Mouse (Mus musculus) granulocyte monocyte progenitor cell, adult 5-6 weeks (primary cell): ENCODE measurements around the gene Srsf1. TPM values are rescaled to one million over a fixed set of nuclear protein-coding genes. Genes with fewer than 3 reads are reported as not detected.

Experiments
- ATAC-seq: replicated peaks from 2 replicates; pipeline ENCODE4 v1.8.0; 2016; ENCODE audit warnings: mild to moderate bottlenecking, moderate TSS enrichment, inconsistent platforms; ENCODE audit not compliant: poor library complexity, severe bottlenecking
- total RNA-seq, 2 experiments: library from RNA; stranded (forward) in 1 of 2; stranded (reverse) in 1 of 2; fragments of 200-712, 200-1000 nt in 1 of 2; fragments of >200 nt in 1 of 2; fragmentation: Nextera tagmentation in 1 of 2; gene quantifications; 2 replicates each; pipeline ENCODE4 v1.2.3; 2014 to 2017

Srsf1 gene
- total RNA-seq (2014; fragmentation: Nextera tagmentation) (195 and 201 TPM in 2 replicates), total RNA-seq (2017) (500 and 715 TPM in 2 replicates)

DNA sequence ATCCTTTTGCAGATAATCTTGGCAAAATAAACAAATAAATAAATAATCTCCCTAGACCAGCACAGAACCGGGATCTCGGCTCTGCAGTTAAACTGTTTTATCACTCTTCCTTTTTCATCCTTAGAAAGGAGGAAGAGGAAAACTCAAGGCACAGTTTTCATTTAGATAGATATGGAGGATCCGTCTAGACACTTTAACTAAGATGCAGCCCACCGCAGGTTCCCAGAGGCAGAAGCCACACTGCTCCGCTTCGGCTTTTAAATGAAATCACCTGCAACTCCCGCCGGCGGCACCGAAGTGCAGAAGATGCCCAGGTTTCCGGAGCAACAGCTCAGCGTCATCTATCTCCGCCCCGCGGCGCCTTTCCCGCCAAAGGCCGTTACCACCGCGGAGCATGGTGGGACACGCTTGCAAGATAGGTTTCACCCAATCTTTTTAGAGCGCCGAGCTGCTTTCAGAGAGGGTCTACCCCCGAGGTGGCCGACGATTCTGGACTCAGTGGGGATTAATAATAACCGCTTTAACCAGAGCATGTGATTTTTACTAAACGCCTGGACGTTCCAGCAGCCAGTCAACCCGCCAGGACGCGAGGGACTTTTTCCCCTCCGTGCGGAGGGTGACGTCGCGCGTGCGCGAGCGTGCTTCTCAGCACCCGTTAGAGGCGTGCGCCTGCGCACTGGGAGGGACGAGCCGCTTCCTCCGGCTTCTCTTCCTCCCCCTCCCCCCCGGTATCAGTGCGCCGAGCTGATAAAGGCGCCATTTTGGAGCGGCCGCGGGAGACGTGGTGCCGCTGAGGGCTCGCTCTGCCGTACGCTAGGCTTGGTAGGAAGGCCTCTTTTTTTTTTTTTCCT, at the start of gene Srsf1:
Gene Srsf1 (plus strand): TSS at position 430 of the 851 bp plus-strand sequence.
- peak; percentile 86 for ATAC-seq

DNA sequence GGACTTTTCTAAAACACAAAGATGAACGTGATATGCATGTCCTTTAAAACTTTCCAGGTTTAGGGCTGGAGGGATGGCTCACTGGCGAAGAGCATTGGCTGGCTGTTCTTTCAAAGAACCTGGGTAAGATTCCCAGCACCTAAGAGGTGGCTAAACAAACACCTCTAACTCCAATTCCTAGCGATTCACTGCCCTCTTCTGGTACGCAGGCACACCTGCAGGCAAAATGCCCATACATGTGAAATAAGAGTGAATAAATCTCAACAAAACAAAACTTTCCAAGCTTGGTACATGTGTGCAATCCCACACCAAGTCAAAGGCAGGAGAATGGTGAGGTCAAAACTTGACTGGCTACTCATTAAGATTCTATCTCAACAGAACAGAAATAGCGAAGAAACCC, 47.4 kb upstream of the Srsf1 start:
- ATAC-seq: no peak

DNA sequence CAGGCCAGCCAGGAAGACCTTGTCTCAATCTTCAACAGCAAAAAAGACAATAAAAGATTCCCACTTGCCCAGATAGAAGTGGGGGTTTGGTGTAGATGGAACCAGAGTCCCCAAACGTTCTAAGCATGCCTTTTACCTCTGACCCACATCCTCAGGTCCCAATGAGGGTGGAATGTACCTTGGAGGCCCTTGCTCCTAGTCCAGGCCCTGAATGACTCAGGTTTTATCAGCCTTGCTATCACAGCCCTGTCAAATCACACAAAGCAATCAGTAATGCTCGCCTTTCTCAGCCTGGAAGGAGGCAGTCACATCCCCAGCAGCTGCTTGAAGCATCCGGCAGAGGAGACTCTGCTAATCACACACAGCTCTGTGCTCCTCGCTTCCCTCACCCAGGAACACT, 44.4 kb upstream of the Srsf1 start:
- no peak for ATAC-seq

DNA sequence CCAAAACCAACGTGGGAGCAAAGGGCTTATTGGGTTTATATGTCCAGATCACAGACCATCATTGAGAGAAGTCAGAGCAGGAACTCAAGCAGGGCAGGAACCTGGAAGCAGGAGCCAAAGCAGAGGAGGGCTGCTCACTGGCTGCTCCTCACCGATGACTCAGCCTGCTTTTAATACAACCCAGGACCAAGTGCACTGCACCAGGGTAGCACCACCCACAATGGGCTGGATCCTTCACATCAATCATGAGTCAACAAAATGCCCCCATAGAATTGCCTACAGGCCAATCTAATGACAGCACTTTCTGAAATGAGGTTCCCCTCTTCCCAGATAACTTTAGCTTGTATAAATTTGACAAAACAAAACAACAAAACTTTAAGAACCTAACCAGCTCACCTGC, 43.0 kb upstream of the Srsf1 start:
- no peak for ATAC-seq

DNA sequence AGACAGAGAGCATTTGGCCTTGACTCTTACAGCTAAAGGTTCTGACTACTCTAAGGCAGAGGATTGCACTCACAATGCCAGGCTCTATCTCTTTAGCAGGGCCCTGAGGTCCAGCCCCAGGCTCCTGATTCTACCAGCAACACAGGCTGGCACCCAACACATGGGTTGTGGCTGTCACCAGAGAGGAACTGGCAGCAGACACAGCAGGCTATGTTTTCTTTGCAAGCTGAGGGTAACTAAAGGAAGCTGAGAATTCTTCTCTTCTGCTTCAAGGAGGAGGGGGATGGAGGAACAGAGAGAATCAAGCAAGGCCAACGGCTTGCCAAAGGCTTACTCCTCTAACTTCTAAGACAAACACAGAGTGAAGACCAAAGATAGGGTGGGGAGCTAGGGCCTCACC, 38.5 kb upstream of the Srsf1 start:
- no peak for ATAC-seq

DNA sequence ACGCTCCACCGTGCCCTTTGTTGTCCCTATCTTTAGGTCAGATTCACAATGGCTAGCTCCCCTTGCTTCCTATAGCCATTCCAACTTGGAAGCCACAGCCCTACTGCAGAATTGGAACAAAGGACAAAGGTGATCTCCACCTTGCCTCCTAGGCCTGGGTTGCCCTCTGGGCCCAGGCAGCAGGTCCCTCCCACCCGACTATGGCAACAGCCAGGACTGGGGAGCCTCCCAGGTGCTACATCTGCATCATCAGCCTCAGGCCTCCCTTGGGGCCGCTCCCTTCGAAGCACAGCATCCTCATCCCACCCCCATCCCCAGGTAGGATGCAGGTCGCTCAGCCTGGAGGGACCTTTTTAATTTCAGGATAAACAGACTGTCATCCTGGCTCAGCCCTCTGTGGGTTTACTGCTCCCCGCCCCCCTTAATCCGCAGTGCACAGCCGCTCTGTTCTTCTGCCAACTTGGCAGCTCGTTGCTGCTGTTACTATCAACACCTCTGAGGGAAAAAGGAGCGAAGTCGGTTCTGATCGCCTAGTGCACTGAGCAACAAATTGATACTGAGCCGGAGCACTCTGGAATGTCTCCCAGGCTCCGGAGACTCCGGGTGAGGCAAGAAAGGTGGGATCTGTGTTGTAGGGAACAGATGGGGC, 37.5 kb upstream of the Srsf1 start:
- ATAC-seq: no peak

DNA sequence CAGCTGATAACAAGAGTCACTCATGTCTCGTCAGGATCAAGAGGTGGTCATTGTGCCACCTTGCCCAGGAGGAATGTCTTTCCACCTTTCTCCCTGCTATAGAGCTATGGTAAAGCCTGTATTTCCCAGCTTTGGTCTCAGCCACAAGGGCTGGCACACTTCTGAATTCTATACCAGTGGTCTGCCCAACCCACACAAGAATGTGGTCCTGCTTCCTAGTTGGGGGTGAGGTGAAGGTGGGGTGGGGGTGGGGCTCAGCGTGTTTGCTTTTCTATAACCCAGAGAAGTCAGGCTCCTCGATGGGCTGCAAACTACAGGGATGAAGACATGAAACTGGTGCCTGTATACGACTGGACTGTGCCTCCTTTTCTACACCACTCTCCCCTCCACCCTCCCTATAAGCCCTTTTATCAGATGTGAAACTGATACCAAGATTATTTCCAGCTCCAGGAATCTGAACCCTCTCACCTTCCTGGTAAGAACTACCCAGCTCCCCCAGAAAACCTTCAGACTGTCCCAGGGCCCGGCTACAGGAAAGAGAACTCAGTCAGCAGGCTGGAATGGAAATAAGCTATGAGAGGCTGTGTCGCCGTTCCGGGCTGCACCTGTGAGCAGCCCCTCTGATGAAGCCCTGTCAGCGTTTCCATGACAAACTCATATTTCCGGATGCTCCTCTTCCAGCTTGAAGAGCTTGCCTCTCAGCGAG, 35.8 kb upstream of the Srsf1 start:
- ATAC-seq: no peak

DNA sequence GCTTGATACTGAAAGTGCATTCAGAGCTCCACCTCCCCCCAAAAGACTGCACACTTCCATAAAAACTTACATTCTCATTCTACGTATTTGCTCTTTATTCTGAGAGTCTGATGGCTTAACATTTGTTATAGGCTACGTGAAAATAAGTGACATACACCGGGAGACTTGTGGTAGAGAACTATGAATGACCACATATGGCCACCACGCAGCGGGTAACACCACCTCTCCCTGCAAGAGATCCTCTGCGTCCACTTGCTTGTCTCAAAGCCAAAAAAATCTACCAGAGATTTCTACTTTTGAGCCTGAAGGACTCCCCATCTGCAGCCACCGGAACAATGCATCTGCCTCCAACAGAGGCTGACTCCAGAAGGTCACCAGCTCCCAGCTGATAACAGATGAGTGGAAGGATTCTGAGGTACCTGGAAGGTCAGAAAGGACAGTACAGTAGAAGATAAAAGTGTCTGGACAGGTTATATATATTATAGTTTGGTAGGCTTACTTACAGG, 35.2 kb upstream of the Srsf1 start:
- ATAC-seq: no peak

DNA sequence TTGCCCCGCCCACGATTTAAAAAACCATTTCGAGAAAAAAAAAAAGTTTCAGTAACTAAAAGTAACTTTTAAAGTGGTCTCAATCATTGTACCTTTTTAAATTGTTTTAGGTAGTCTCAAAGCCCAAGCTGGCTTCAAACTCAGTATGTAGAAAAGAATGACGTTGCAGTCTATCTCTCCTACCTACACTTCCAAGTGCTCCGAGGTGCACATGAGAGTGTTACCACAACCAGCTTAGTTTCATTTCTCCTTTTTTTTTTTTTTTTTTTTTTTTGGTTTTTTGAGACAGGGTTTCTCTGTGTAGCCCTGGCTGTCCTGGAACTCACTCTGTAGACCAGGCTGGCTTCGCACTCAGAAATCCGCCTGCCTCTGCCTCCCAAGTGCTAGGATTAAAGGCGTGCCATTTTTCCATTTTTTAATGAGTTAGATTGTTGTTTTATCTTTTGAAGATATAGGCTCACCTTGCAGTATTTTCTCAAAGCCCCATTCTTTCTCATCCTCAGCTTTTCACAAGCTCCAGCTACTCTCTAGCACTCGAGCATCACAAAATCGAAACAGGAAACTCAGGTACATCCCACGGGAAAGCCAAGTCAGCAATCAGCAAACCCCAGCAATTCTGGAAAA, 34.4 kb upstream of the Srsf1 start:
- peak; percentile 76 for ATAC-seq

DNA sequence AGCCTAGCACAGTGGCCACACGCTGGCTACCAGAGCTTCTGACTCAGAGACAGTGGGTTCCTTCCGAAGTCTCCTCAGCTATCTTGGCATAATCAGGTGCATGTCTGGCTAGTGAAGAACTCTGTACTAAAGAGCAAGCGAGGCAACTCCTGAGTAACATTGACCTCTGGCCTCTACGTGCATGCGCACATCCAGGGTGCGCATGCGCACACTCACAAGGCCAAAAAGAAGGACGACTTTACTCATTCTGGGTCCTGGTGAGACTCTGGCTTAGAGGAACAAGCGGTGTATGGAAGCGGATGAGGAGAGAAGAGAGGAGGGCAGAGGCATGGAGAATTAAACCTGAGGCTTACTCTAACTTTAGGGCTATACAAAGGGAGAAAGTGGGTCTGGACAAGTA, 33.5 kb upstream of the Srsf1 start:
- no peak for ATAC-seq

DNA sequence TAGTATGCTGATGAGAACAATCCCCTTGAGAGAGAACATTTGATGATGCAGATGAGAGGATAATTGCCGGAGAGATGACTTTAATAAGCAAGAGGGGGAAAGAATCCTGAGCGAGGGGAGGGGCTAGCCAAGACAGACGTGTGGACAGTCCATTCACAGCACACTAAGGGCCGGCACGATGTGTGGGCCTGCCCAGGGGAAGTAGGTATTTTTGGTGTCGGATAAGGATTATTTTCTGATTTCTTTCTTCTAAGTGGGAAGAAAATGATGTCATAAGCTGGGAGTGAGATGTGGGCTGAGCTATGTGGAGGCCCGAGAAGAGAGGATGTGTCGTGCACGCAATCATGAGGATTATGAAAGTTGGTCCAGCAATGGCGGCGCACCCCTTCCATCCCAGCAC, 32.0 kb upstream of the Srsf1 start:
- ATAC-seq: no peak

DNA sequence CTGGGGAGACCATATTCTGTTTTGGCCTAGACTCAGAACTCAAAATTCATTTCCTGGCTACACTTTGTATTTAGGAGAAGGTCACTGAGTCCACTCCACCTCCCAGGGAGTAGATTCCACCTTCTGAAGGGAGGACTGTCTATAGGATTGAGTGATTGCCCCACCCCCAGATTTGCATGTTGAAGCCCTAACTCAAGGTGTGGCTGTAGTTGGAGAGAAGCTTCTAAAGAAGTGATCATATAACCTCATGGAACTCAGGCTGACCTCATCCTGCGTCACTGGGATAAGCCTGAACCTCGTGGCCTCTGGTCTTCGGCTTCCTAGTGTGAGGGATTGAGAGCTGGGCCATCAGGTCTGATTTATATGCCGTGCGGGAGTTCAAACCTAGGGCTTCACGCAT, 31.4 kb upstream of the Srsf1 start:
- ATAC-seq: no peak

DNA sequence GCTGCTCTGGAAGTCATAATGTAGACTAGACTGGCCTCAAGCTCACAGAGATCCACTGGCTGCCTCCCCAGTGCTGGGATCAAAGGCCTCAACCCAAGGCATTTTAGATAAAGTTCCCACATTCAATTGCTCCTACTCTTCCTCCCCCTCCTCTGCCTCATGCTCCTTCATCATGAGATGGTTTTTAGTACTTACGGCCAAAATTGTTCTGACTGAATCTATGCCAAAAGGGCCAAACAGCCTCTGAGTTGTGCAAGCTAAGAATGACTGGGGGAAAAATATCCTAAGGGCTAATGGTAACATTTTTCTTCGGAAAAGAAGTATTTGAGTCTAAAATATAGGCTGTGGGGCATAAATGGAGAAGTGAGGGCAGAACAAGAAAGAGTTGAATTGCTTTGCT, 23.2 kb upstream of the Srsf1 start:
- no peak for ATAC-seq

DNA sequence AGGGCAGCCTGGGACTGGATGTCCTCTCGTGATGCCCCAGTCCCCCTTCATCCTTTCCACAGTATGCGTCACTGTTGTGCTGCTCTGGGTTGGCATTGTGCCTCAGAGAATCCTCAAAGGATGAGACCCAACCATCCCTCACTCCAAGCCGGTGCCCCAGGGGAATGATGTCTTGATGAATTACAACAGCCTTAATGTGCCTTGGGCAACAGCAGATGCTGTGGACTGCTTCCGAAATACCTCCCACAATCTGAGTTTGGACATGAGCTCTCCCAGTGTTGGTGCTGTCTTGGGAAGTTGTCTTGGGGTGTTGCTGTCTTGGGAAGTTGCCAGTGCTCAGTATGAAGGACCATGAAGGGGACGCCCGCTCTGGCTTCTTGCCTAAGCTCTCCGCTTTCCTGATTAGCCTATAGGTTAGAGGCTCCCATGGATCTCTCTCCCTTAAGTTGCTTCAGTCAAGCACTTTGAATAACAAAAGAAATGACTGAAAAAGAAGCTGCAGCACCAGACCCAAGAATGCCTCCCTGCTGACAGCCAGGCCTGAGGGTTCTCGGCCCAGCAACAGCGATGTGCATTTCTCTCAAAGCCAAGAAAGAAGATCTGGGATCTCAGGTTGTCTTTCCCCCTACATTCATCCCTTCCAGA, 19.7 kb upstream of the Srsf1 start:
- ATAC-seq: no peak

DNA sequence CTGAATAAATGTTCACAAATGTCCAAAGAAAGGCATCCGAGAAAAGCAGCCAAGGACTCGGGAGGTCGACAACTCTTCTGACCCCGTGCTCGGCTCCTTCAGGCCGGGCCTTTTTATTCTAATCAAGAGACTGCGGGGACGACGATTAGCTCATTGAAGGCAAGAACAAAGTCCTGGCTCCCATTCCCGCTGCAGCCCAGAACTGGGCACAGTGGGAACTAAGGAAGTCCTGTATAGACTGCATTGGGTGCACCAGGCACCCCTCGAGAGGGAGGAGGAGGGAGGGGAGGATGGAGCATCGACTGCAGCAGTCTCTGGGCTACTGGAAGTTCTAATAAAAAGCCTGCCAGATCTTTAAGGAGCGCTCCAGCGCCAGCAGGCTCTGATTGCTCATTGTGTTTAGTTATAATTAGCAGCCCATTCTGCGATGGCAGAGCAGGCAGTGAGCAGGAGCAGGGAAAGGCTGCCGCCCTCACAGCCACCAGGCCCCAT, 18.9 kb upstream of the Srsf1 start:
- ATAC-seq: no peak

DNA sequence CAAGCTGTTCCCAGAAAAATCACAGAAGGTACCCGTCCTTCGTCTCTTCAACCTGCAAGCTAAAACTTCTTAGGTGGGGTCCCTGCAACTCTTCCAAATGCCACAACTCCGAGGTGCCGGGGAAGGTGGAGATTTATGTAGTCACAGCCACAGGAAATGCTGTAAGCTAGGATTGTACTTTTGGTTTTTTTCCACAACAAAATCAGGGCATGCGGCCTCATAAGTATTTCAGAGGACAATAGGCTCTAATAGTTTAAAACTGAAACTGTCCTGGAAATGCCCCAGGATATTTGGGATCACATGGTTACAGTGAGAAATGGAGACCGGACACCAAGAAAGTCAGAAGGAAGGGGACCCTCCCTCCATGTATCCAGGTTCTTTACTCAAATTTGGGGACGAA, 17.0 kb upstream of the Srsf1 start:
- ATAC-seq: no peak

DNA sequence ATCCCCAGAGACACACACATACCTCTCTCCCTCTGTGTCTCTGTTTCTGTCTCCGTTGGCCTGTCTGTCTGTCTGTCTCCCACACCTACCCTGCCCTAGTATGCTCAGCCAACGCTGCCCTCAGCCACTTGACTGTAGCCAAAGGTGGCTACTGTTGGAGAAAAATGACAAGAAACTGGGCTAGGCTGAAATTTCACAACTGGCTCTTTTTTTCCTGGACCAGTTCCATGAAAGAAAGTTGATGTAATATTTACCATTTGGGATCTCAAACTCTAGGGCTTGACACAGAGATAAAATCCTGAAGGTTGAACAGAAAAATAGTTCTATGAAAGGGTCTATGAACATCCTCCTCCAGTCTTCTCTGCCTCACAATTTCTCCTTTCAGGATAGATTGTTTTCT, 16.3 kb upstream of the Srsf1 start:
- ATAC-seq: no peak

DNA sequence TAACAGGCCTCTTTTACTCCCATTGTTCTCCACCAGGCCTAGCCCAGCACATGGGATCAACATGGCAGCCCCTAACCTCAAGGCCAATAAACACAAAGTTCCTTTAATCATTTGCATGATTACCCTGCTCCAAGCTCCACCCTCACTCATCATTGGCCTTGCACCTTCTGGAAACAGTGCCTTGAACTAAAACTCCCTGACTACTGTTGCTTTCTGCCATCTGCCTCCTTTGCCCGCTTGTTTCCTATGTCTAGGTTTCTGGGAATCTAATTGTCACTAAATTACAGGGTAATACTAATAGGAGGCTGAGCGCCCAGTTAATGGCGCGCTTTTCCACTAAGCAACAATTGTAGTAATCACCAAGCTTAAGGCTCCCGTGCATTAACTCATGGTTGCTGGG, 15.4 kb upstream of the Srsf1 start:
- ATAC-seq: no peak

DNA sequence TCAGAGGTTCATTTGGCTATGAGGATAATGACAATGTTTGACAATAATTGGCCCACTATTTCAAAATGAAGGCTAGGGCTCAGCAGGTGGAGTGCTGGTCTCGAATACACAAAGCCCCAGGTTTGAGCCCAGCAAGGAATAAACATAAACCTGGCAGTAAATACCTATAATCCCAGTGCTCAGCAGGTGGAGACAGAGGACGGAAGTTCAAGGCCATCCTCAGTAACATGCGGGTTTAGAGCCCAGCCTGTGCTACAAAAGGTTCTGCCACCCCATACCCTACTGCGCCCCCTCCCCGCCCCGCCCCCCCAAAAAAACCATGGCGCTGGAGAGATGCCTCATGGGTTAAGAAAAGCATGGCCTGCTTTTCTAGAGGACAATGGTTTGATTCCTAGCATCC, 11.2 kb upstream of the Srsf1 start:
- ATAC-seq: no peak

DNA sequence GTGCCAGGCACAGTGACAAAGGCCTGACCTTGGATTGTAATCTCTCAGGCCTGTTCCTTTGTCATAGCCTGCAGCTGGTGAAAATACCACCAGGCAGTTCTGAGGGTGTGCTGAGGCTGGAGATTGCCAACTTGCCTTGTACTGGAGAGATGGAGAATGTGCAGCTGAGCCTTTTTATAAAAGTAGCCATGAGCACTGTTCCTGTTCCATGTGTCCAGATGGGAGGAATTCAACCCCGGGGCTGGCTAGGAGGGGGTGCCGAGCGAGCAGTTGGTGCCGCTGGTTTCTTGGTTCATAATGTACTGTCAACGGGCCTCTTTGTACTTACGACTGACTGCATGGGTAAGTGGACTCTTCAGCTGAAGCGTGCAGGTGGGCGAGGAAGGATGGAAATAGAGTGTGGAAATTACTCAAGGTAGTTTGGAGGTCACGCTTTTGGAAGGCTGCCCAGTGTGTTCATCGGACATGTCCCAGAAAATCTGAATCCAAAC, 10.4 kb upstream of the Srsf1 start:
- no peak for ATAC-seq
